In genomic region chr9:59947271-59947670, GRCm38 (mm10) we compare ENCODE assay signal across 34 mouse cellular contexts. TPM values are rescaled to one million over a fixed set of nuclear protein-coding genes. Genes with fewer than 3 reads are reported as not detected.
A peak's percentile ranks its signal among the peaks of the same experiment; 100 is the strongest.
DNase-seq lines count a peak whose midpoint lies in the region; ATAC-seq and TF ChIP-seq lines count a peak whose summit lies in the region.
"Had no signal": no experiment of that assay in that cellular context is flagged by ENCODE, and none has a peak within 500 bp of the region (broad histone marks: within the 10 kb centered on the region; RNA-seq: fewer than 3 reads in every experiment).

No protein-coding gene starts in this region.

- WGBS in kidney, embryonic 14.5 days: 81% methylated on average over 8 of the region's 8 CpGs
- WGBS in stomach, postnatal 0 days: 89% methylated on average over 8 of the region's 8 CpGs

- H3K4me2 ChIP-seq in kidney, embryonic 14.5 days (replicated peaks; ENCODE audit: low read depth, low read length): no peak overlapping the region
- H3K4me2 ChIP-seq in stomach, postnatal 0 days (replicated peaks; ENCODE audit: low read depth): no peak overlapping the region
- H3K4me2 ChIP-seq: embryonic facial prominence, embryonic 12.5 days; embryonic facial prominence, embryonic 15.5 days; hindbrain, embryonic 13.5 days had no signal

- no peak for TF ChIP-seq CTCF in stomach, postnatal 0 days (IDR thresholded peaks at IDR 0.05; ENCODE audit: low read depth)

- no peaks in the 10 kb centered on the region for H3K36me3 ChIP-seq in kidney, embryonic 14.5 days (ENCODE audit: control insufficient read depth, insufficient read depth, low read length)
- no peaks in the 10 kb centered on the region for H3K36me3 ChIP-seq in stomach, postnatal 0 days (ENCODE audit: control insufficient read depth, insufficient read depth, low read length)
- H3K36me3 ChIP-seq: embryonic facial prominence, embryonic 12.5 days; embryonic facial prominence, embryonic 15.5 days; G1E; heart, embryonic 10.5 days; hindbrain, embryonic 10.5 days; hindbrain, embryonic 13.5 days had no signal

- no peak for ATAC-seq in kidney, embryonic 14.5 days (ENCODE audit: low FRiP score, low TSS enrichment)
- no peak for ATAC-seq in stomach, postnatal 0 days (ENCODE audit: low FRiP score, low TSS enrichment)
- ATAC-seq: forebrain, embryonic 14.5 days; hindbrain, embryonic 16.5 days; Patski had no signal

- no peak overlapping the region for H3K9ac ChIP-seq in kidney, embryonic 14.5 days (ENCODE audit: low read depth, low read length)
- H3K9ac ChIP-seq in stomach, postnatal 0 days (ENCODE audit: low read length): no peak overlapping the region
- H3K9ac ChIP-seq: embryonic facial prominence, embryonic 12.5 days; embryonic facial prominence, embryonic 15.5 days; hindbrain, embryonic 13.5 days had no signal

- no peak overlapping the region for H3K4me3 ChIP-seq in kidney, embryonic 14.5 days (ENCODE audit: low read length)
- H3K4me3 ChIP-seq in stomach, postnatal 0 days (ENCODE audit: low read depth, low read length): no peak overlapping the region
- H3K4me3 ChIP-seq: embryonic facial prominence, embryonic 12.5 days; embryonic facial prominence, embryonic 15.5 days; heart, adult 2 months; heart, embryonic 10.5 days; hindbrain, embryonic 10.5 days; hindbrain, embryonic 13.5 days had no signal

- H3K27me3 ChIP-seq in kidney, embryonic 14.5 days (ENCODE audit: control insufficient read depth, insufficient read depth, low read length): no peaks in the 10 kb centered on the region
- H3K27me3 ChIP-seq in stomach, postnatal 0 days (ENCODE audit: control insufficient read depth, insufficient read depth, low read length): no peaks in the 10 kb centered on the region
- H3K27me3 ChIP-seq: CH12.LX; embryonic facial prominence, embryonic 12.5 days; embryonic facial prominence, embryonic 15.5 days; hindbrain, embryonic 13.5 days; Patski had no signal

- H3K4me1 ChIP-seq in kidney, embryonic 14.5 days (ENCODE audit: control insufficient read depth, insufficient read depth, low read length): no peaks in the 10 kb centered on the region
- H3K4me1 ChIP-seq in stomach, postnatal 0 days (replicated peaks; ENCODE audit: control insufficient read depth, insufficient read depth): no peaks in the 10 kb centered on the region
- H3K4me1 ChIP-seq: embryonic facial prominence, embryonic 12.5 days; embryonic facial prominence, embryonic 15.5 days; hindbrain, embryonic 13.5 days had no signal

- no peak for TF ChIP-seq EP300 in stomach, postnatal 0 days (optimal IDR thresholded peaks at IDR 0.05)

- H3K27ac ChIP-seq in kidney, embryonic 14.5 days (ENCODE audit: low read depth, low read length): no peak overlapping the region
- H3K27ac ChIP-seq in stomach, postnatal 0 days (replicated peaks): no peak overlapping the region
- H3K27ac ChIP-seq: embryonic facial prominence, embryonic 12.5 days; embryonic facial prominence, embryonic 15.5 days; heart, adult 2 months; heart, embryonic 10.5 days; hindbrain, embryonic 10.5 days; hindbrain, embryonic 13.5 days had no signal

- H3K9me3 ChIP-seq in kidney, embryonic 14.5 days (ENCODE audit: control insufficient read depth, low read length): no peaks in the 10 kb centered on the region
- H3K9me3 ChIP-seq in stomach, postnatal 0 days (ENCODE audit: control insufficient read depth, low read length): no peaks in the 10 kb centered on the region
- H3K9me3 ChIP-seq: embryonic facial prominence, embryonic 12.5 days; embryonic facial prominence, embryonic 15.5 days; G1E; heart, embryonic 10.5 days; hindbrain, embryonic 10.5 days; hindbrain, embryonic 13.5 days had no signal

- DNase-seq in adrenal gland, postnatal 36 days: peak; percentile 33 to 52
- DNase-seq in adrenal gland, adult (ENCODE audit: inconsistent age in 2 of 2, low spot score in 1 of 2): no peak
- peak; percentile 21 for DNase-seq in kidney, postnatal 10 days
- DNase-seq in thymus, postnatal 4 days: peak; percentile 5
- no peak for DNase-seq in thymus, postnatal 0 days (ENCODE audit: low spot score)
- DNase-seq in stomach, postnatal 0 days (ENCODE audit: low spot score): peak; percentile 11
- no peak for DNase-seq in lung, postnatal 4 days
- DNase-seq: adrenal gland, adult 2 months; B cell, adult 2 months; cerebellum, adult 11-12 months; cerebellum, adult 9-10 months; cerebellum, postnatal 25 days; gastrocnemius, postnatal 25 days; kidney, adult 11 months had no signal

RNA-seq across cellular contexts. Expression of gene Nr2e3, which starts 13.2 kb away (rescaled TPM):
- total RNA-seq in adrenal gland, postnatal 36 days (2021): not detected
- polyA plus RNA-seq in kidney, embryonic 14.5 days (2014; fragmentation: Nextera tagmentation; extraction: Ambion mirVana): not detected in 2 replicates
- polyA plus RNA-seq in thymus, postnatal 0 days (2015; fragmentation: Nextera tagmentation; extraction: Ambion mirVana): 0.09 and 0.13 TPM in 2 replicates
- 0.08 TPM in 1 of 2 replicates, not detected in the other for polyA plus RNA-seq in stomach, postnatal 0 days (2015; fragmentation: Nextera tagmentation; extraction: Ambion mirVana)
- total RNA-seq: adrenal gland, adult 2 months; adrenal gland, postnatal 4 days; common myeloid progenitor, adult 5-6 weeks; gastrocnemius, adult 8-10 months; gastrocnemius, postnatal 25 days; heart, adult 2 months; heart, postnatal 25 days had no signal
- polyA plus RNA-seq: adrenal gland, adult 2 months; forebrain, embryonic 11.5 days; forebrain, embryonic 14.5 days; G1E; gonadal fat pad, adult 2 months; heart, adult 2 months; heart, embryonic 14.5 days; heart, postnatal 0 days; hindbrain, embryonic 10.5 days; hindbrain, embryonic 13.5 days; hindbrain, embryonic 16.5 days; Patski had no signal

Comparison
In these comparisons a context has a peak if more than half of its experiments do, and no peak if none do; other contexts are left out.
1. DNase-seq: peak in adrenal gland, postnatal 36 days (2 of 2), kidney, postnatal 10 days (single experiment), thymus, postnatal 4 days (single experiment) and stomach, postnatal 0 days (single experiment); none in adrenal gland, adult (0 of 2), thymus, postnatal 0 days (single experiment) and lung, postnatal 4 days (0 of 2).